Mouse (Mus musculus) thymus, adult 2 months (tissue): ENCODE data around the gene Agbl4.

Experiments
- CTCF ChIP-seq: fragments of 200-500 bp; IDR thresholded peaks from 2 replicates; pipeline ENCODE4 v1.5.1; 2012; ENCODE audit warnings: mild to moderate bottlenecking, control low read depth, low read length, moderate library complexity, borderline replicate concordance; ENCODE audit not compliant: control insufficient read depth, poor library complexity, insufficient read depth; ENCODE audit errors: extremely low read depth
- POLR2A ChIP-seq: fragments of 200-500 bp; IDR thresholded peaks from 2 replicates; pipeline ENCODE4 v1.6.1; 2012; ENCODE audit warnings: mild to moderate bottlenecking, low read length, control low read depth, moderate library complexity; ENCODE audit not compliant: control insufficient read depth, poor library complexity, insufficient read depth; ENCODE audit errors: extremely low read depth

DNA sequence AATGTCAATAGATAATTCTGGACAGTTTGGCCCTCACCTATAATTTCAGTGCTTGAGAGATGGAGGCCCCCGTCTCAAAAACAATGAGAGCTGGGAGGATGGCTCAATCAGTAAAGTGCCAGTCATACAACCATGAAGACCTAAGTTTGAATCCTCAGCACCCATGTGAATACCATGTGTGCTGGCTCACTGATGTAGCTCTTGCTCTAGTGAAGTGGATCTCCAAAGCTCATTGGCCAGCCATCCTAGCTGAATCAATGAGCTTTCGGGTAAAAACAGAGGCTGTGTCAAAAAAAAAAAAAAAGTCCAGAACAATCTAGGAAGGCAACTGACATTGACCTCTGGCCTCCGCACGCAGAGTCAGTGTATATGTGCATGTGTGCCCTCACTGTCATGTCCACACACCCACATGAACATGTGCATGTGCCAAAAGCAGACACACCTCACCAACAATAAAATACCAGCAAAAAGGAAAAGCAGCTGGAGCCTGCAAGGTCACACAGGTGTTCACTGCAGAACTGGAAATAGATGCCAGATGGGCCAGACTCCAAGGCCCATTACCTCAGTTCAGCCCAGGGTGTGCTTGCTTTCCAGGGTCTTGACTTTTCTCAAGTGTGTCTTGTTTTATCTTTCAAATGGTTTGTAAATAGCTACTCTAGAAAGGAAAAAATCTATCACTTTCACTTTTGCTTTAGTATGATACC lies 1192.2 kb downstream of the Agbl4 start:
- TF ChIP-seq CTCF (no peak), POLR2A (no peak)
